Mouse (Mus musculus) limb, embryonic 14.5 days (tissue): ENCODE measurements around the gene Peak1. TPM values are rescaled to one million over a fixed set of nuclear protein-coding genes. Genes with fewer than 3 reads are reported as not detected.

Experiments used
- ATAC-seq: fragments of 200-750 bp; cut with Nextera tagmentation; 2 replicates; pipeline ENCODE4 v1.8.0; 2017; ENCODE audit warnings: low read depth, moderate number of reproducible peaks, moderate TSS enrichment; ENCODE audit not compliant: low FRiP score
- DNase-seq: peaks from one replicate; pipeline ENCODE4 v3.0.0-alpha.2; 2015; ENCODE audit warnings: low spot score
- H3K27ac ChIP-seq: fragments of 300-500 bp; sonication (generic); replicated peaks from 2 replicates; pipeline ENCODE4 v1.5.1; 2014; ENCODE audit warnings: low read depth, mild to moderate bottlenecking, low read length, moderate library complexity, mixed read lengths
- H3K27me3 ChIP-seq: fragments of 300-500 bp; sonication (generic); 2 replicates; pipeline ENCODE4 v1.6.1; 2014; ENCODE audit warnings: low read length, mixed read lengths; ENCODE audit not compliant: control insufficient read depth, insufficient read depth
- H3K36me3 ChIP-seq: fragments of 300-500 bp; sonication (generic); 2 replicates; pipeline ENCODE4 v1.6.1; 2014; ENCODE audit warnings: mild to moderate bottlenecking, low read length, moderate library complexity, mixed read lengths; ENCODE audit not compliant: control insufficient read depth, insufficient read depth
- H3K4me1 ChIP-seq: fragments of 300-500 bp; sonication (generic); 2 replicates; pipeline ENCODE4 v1.6.1; 2014; ENCODE audit warnings: antibody characterized with exemption, low read length, mixed read lengths; ENCODE audit not compliant: control insufficient read depth, insufficient read depth
- H3K4me2 ChIP-seq: fragments of 300-500 bp; sonication (generic); replicated peaks from 2 replicates; pipeline ENCODE4 v1.6.1; 2014; ENCODE audit warnings: low read depth, mild to moderate bottlenecking, low read length, moderate library complexity; ENCODE audit not compliant: severe bottlenecking
- H3K4me3 ChIP-seq: fragments of 300-500 bp; sonication (generic); replicated peaks from 2 replicates; pipeline ENCODE4 v1.5.1; 2014; ENCODE audit warnings: low read length
- H3K9ac ChIP-seq: fragments of 300-500 bp; sonication (generic); 2 replicates; pipeline ENCODE4 v1.6.1; 2014; ENCODE audit warnings: mild to moderate bottlenecking, low read depth, low read length, moderate library complexity; ENCODE audit not compliant: severe bottlenecking
- H3K9me3 ChIP-seq: fragments of 300-500 bp; sonication (generic); 2 replicates; pipeline ENCODE4 v1.6.1; 2016; ENCODE audit warnings: low read length; ENCODE audit not compliant: control insufficient read depth
- POLR2A ChIP-seq: fragments of 200-500 bp; IDR thresholded peaks from 2 replicates; pipeline ENCODE4 v1.8.0; 2012; ENCODE audit warnings: inconsistent platforms, mild to moderate bottlenecking, moderate library complexity, borderline replicate concordance; ENCODE audit not compliant: insufficient read depth, insufficient read length; ENCODE audit errors: extremely low read depth
- WGBS: fragments of 180-500 bp; shearing (Covaris S2); extraction: QIAGEN DNeasy Blood & Tissue Kit; methylation state at CpG from one replicate; pipeline ENCODE4 v1.1.7; 2014; 5-methylcytosine and 5-hydroxymethylcytosine counted together
- polyA plus RNA-seq, 2 experiments: library from polyadenylated mRNA; depleted of rRNA in 1 of 2; stranded (reverse) in 1 of 2; unstranded in 1 of 2; fragments of >200 nt; fragmentation: Nextera tagmentation in 1 of 2; extraction: Ambion mirVana in 1 of 2; gene quantifications; 2 replicates each; pipeline versions ENCODE4 v1.2.1 to v1.2.3; 2012 to 2014

Gene Peak1
- polyA plus RNA-seq, 2 experiments = 11.5 to 18.3 TPM

- peak; percentile 87 for DNase-seq
- Histone ChIP-seq H3K4me3 (peak overlapping the region; percentile 84), H3K27me3 (no peaks in the 10 kb centered on the region), H3K9me3 (no peaks in the 10 kb centered on the region), H3K27ac (peak overlapping the region; percentile 90), H3K4me2 (peak overlapping the region; percentile 63), H3K4me1 (peaks cover 24% of the 10 kb centered on the region), H3K36me3 (no peaks in the 10 kb centered on the region), H3K9ac (peak overlapping the region; percentile 52)
- ATAC-seq = peak; percentile 42; the same call in 1 of the 2 replicates
- TF ChIP-seq POLR2A = peak; percentile 59; the same call in 1 of the 2 replicates
- 0% methylated on average over 10 of the region's 11 CpGs for WGBS
Observed at GRCm38 (mm10) chr9:56418738-56419239, 922 bp upstream of the Peak1 start.

DNA sequence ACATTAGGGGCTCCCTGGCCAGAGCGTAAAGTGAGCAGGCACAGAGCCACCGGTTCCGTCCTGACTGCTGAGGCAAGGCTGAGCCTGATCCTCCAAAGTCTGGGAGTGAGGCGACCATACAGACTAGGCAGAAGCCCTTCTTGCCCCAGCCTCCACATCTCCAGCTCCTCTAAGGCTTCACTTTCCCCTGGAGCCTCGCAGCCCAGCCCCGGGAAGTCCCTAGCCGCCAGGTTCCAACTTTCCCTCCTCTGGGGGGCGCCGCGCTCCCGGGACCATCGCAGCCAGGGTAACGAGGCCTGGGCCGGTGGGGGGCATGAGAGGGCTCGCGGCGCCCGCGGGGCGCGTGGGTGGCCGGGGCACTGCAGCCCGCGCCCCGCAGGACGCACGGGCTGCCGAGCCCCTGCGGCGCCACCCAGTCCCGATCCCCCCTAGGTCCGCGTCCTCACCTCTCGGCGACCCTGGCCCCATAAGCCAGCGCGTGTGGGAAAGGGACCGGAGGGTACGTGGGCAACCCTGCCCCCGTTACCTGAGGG, 386 bp downstream of the Peak1 start:
- H3K4me1 ChIP-seq = peaks cover 24% of the 10 kb centered on the region
- H3K27ac ChIP-seq = peak overlapping the region; percentile 96
- peak overlapping the region; percentile 63 for H3K4me2 ChIP-seq
- no peak for TF ChIP-seq POLR2A
- 2% methylated on average over 33 of the region's 40 CpGs for WGBS
- peak overlapping the region; percentile 84 for H3K4me3 ChIP-seq
- peak overlapping the region; percentile 78 for H3K9ac ChIP-seq
- DNase-seq (peak; percentile 69), ATAC-seq (peak; percentile 42)
- no peaks in the 10 kb centered on the region for H3K9me3 ChIP-seq
- H3K27me3 ChIP-seq = no peaks in the 10 kb centered on the region
- H3K36me3 ChIP-seq = no peaks in the 10 kb centered on the region

- H3K9me3 ChIP-seq = no peaks in the 10 kb centered on the region
- no peaks in the 10 kb centered on the region for H3K27me3 ChIP-seq
- 61% methylated on average over 4 of the region's 4 CpGs for WGBS
- H3K4me1 ChIP-seq = peaks cover 24% of the 10 kb centered on the region
- H3K4me3 ChIP-seq = peak overlapping the region; percentile 84; the same call in 1 of the 2 replicates
- no peak overlapping the region for H3K9ac ChIP-seq
- no peak for TF ChIP-seq POLR2A
- H3K27ac ChIP-seq = no peak overlapping the region
- H3K4me2 ChIP-seq = peak overlapping the region; percentile 63
- ATAC-seq = no peak
- no peak for DNase-seq
- H3K36me3 ChIP-seq = no peaks in the 10 kb centered on the region
Observed at GRCm38 (mm10) chr9:56415935-56416607, 1.8 kb downstream of the Peak1 start.

DNA sequence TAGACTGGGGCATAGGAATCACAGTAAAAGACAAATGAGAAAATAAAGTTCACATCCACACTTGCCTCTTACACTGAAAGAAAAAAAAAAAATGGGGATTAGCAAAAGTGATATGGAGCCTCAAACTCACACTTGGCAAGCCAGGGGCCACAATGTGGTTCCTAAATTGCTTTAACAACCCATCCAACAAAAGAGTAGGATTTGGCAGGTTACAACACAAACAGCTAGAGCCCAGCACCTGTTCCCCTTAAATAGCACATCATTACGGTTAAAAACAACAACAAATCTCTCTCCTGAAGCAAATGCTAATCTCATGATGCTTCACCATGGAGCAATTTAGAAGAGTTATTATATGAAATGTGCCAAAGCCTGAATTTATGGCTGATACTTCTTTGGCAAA, 2.5 kb downstream of the Peak1 start:
- Histone ChIP-seq H3K4me2 (no peak overlapping the region), H3K4me3 (no peak overlapping the region), H3K27me3 (no peaks in the 10 kb centered on the region), H3K36me3 (no peaks in the 10 kb centered on the region), H3K9ac (no peak overlapping the region), H3K27ac (no peak overlapping the region), H3K4me1 (peaks cover 19% of the 10 kb centered on the region), H3K9me3 (no peaks in the 10 kb centered on the region)
- WGBS = 61% methylated on average over 1 of the region's 1 CpGs
- no peak for DNase-seq
- TF ChIP-seq POLR2A = no peak
- ATAC-seq = no peak

- no peaks in the 10 kb centered on the region for H3K36me3 ChIP-seq
Observed at GRCm38 (mm10) chr9:56414322-56414721, 3.5 kb downstream of the Peak1 start.

More at GRCm38 (mm10) chr9:56414322-56414721, 3.5 kb downstream of the Peak1 start:
- H3K27me3 ChIP-seq = no peaks in the 10 kb centered on the region
- no peak for DNase-seq
- no peak overlapping the region for H3K27ac ChIP-seq
- no peak for TF ChIP-seq POLR2A
- H3K4me1 ChIP-seq = peaks cover 11% of the 10 kb centered on the region; the same call in 1 of the 2 replicates
- ATAC-seq = no peak
- H3K4me3 ChIP-seq = no peak overlapping the region
- no peaks in the 10 kb centered on the region for H3K9me3 ChIP-seq
- H3K9ac ChIP-seq = no peak overlapping the region
- H3K4me2 ChIP-seq = no peak overlapping the region
